Mouse (Mus musculus) layer of hippocampus, postnatal 10 days (tissue): ENCODE measurements at regions not wholly inside any gene's neighbourhood (a gene's known extent, or its start where the extent isn't known, plus 50 kb on each side); places are given as distances from the start of the nearest gene placed in this dataset.
"Not testable (repeated sequence)": the region's sequence is repeated elsewhere in the genome, so short reads cannot be mapped to it uniquely, and the experiment has no call there.

Experiments
- DNase-seq, 2 experiments: peaks; one replicate each; pipeline ENCODE4 v3.0.0; 2021; ENCODE audit warnings: low spot score in 2 of 2

- no peak for DNase-seq
Measured at GRCm38 (mm10) chr3:78575667-78576464, 710.5 kb downstream of the Rapgef2 start.

GRCm38 (mm10) chr3:78574807-78575206 lies 711.5 kb downstream of the Rapgef2 start:
- DNase-seq = no peak

- DNase-seq = no peak
Measured at GRCm38 (mm10) chr3:78573299-78573698, 713.0 kb downstream of the Rapgef2 start.

- not testable (repeated sequence) for DNase-seq
Measured at GRCm38 (mm10) chr3:78564926-78565325, 721.4 kb downstream of the Rapgef2 start.
